Mouse (Mus musculus): ENCODE data around the gene Vamp2. TPM values are rescaled to one million over a fixed set of nuclear protein-coding genes. Genes with fewer than 3 reads are reported as not detected.

The Vamp2 gene
- polyA plus RNA-seq, 1 experiment from 2014 or later, result 66.7 TPM

DNA sequence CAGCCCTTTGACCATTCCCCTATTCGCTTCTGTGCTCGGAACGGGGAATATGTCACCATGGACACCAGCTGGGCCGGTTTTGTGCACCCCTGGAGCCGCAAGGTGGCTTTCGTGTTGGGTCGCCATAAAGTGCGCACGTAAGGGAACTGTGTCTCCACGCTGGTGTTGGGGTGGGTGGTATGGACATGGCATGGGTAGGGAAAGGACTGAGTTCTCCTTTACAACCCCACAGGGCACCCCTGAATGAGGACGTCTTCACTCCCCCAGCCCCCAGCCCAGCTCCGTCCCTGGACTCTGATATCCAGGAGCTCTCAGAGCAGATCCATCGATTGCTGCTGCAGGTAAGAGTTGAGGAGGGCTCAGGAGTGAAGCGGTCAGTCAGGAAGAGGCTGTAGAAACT lies 14.8 kb downstream of the Vamp2 start:
- Histone ChIP-seq H3K4me1 (replicated peaks; ENCODE audit: insufficient read depth, low read length) (peaks cover 14% of the 10 kb centered on the region; the same call in 1 of the 2 replicates), H3K27me3 (ENCODE audit: insufficient read depth, low read length) (no peaks in the 10 kb centered on the region), H3K36me3 (ENCODE audit: insufficient read depth, low read length) (peaks cover 76% of the 10 kb centered on the region), H3K4me3 (replicated peaks; ENCODE audit: low read depth, low read length) (no peak overlapping the region), H3K27ac (no peak overlapping the region), H3K9ac (ENCODE audit: low read depth, low read length) (no peak overlapping the region), H3K9me3 (replicated peaks; ENCODE audit: low read length) (no peaks in the 10 kb centered on the region), H3K4me2 (ENCODE audit: low read length) (no peak overlapping the region)
- no peak for DNase-seq (ENCODE audit: low spot score)
- 96% methylated on average over 14 of the region's 14 CpGs for WGBS
- no peak for TF ChIP-seq CTCF (IDR thresholded peaks at IDR 0.05; ENCODE audit: low read depth)
- no peak for ATAC-seq (replicated peaks; ENCODE audit: low FRiP score, low read depth)

DNA sequence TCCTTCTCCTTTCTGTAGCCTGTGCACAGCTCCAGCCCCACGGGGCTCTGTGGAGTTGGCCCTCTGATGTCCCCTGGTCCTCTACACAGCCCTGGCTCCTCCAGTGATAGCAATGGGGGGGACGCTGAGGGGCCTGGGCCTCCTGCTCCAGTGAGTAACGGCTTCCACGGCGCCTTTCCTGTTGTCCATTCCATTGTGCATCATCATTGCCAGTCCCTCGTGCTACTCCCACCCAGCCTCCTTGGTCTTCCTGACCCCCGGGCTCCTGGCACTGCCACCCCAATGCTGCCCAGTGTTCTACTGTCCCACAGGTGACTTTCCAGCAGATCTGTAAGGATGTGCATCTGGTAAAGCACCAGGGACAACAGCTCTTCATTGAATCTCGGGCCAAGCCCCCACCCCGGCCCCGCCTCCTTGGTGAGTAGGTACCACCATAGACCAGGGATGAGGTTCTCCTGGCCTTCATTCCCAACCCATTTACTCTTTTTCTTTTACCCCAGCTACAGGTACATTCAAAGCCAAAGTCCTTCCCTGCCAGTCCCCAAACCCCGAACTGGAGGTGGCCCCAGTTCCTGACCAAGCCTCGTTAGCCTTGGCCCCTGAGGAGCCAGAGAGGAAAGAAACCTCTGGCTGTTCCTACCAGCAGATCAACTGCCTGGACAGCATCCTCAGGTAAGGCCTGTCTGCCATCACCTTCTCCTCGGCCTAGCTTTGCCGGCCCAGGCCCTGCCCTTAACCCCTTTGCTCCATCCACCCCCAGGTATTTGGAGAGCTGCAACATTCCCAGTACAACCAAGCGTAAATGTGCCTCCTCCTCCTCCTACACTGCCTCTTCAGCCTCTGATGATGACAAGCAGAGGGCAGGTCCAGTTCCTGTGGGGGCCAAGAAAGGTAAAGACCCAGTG lies 15.5 kb downstream of the Vamp2 start:
- ATAC-seq (replicated peaks; ENCODE audit: low FRiP score, low read depth) (no peak), DNase-seq (ENCODE audit: low spot score) (no peak)
- Histone ChIP-seq H3K27me3 (ENCODE audit: insufficient read depth, low read length) (no peaks in the 10 kb centered on the region), H3K4me3 (replicated peaks; ENCODE audit: low read depth, low read length) (no peak overlapping the region), H3K36me3 (ENCODE audit: insufficient read depth, low read length) (peaks cover 81% of the 10 kb centered on the region), H3K4me2 (ENCODE audit: low read length) (no peak overlapping the region), H3K9ac (ENCODE audit: low read depth, low read length) (no peak overlapping the region), H3K4me1 (replicated peaks; ENCODE audit: insufficient read depth, low read length) (peaks cover 9% of the 10 kb centered on the region; the same call in 1 of the 2 replicates), H3K9me3 (replicated peaks; ENCODE audit: low read length) (no peaks in the 10 kb centered on the region), H3K27ac (no peak overlapping the region)
- 88% methylated on average over 15 of the region's 15 CpGs for WGBS
- TF ChIP-seq CTCF (IDR thresholded peaks at IDR 0.05; ENCODE audit: low read depth), result no peak

DNA sequence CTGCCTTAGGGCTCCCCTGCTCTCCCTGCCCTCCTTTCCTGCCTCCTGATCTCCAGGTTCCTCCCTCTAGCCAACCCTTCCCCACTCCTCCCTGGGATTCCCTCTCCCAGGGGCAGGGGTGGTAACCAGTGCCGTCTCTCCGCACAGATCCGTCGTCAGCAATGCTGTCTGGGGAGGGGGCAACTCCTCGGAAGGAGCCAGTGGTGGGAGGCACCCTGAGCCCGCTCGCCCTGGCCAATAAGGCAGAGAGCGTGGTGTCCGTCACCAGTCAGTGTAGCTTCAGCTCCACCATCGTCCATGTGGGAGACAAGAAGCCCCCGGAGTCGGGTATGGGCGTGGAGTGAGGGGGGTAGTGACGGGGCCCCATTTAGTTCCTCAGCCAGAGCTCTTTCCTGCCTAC lies 16.2 kb downstream of the Vamp2 start:
- Histone ChIP-seq H3K4me3 (replicated peaks; ENCODE audit: low read depth, low read length) (no peak overlapping the region), H3K27me3 (ENCODE audit: insufficient read depth, low read length) (no peaks in the 10 kb centered on the region), H3K36me3 (ENCODE audit: insufficient read depth, low read length) (peaks cover 88% of the 10 kb centered on the region), H3K9ac (ENCODE audit: low read depth, low read length) (no peak overlapping the region), H3K4me1 (replicated peaks; ENCODE audit: insufficient read depth, low read length) (peaks cover 9% of the 10 kb centered on the region; the same call in 1 of the 2 replicates), H3K9me3 (replicated peaks; ENCODE audit: low read length) (no peaks in the 10 kb centered on the region), H3K27ac (no peak overlapping the region), H3K4me2 (ENCODE audit: low read length) (no peak overlapping the region)
- DNase-seq (ENCODE audit: low spot score) (no peak), ATAC-seq (replicated peaks; ENCODE audit: low FRiP score, low read depth) (no peak)
- no peak for TF ChIP-seq CTCF (IDR thresholded peaks at IDR 0.05; ENCODE audit: low read depth)
- WGBS, result 88% methylated on average over 14 of the region's 14 CpGs

DNA sequence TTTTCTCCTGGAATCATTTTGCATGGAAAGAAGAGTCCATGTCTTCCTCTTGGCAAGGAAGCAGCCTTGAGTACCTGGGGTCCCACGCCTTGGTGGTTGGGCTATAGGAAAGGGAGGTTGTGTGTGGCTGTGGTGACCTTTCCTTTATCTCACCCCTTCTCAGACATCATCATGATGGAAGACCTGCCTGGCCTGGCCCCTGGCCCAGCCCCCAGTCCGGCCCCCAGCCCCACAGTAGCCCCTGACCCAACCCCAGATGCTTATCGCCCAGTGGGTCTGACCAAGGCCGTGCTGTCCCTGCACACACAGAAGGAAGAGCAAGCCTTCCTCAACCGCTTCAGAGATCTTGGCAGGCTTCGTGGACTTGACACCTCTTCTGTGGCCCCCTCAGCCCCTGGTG lies 16.9 kb downstream of the Vamp2 start:
- no peak overlapping the region for H3K4me2 ChIP-seq (ENCODE audit: low read length)
- 86% methylated on average over 6 of the region's 6 CpGs for WGBS
- H3K4me1 ChIP-seq (replicated peaks; ENCODE audit: insufficient read depth, low read length), result peaks cover 5% of the 10 kb centered on the region; the same call in 1 of the 2 replicates
- H3K9ac ChIP-seq (ENCODE audit: low read depth, low read length), result no peak overlapping the region
- H3K4me3 ChIP-seq (replicated peaks; ENCODE audit: low read depth, low read length), result no peak overlapping the region
- H3K27ac ChIP-seq, result no peak overlapping the region
- no peaks in the 10 kb centered on the region for H3K27me3 ChIP-seq (ENCODE audit: insufficient read depth, low read length)
- peaks cover 89% of the 10 kb centered on the region for H3K36me3 ChIP-seq (ENCODE audit: insufficient read depth, low read length)
- DNase-seq (ENCODE audit: low spot score), result no peak
- no peaks in the 10 kb centered on the region for H3K9me3 ChIP-seq (replicated peaks; ENCODE audit: low read length)
- no peak for TF ChIP-seq CTCF (IDR thresholded peaks at IDR 0.05; ENCODE audit: low read depth)
- no peak for ATAC-seq (replicated peaks; ENCODE audit: low FRiP score, low read depth)

DNA sequence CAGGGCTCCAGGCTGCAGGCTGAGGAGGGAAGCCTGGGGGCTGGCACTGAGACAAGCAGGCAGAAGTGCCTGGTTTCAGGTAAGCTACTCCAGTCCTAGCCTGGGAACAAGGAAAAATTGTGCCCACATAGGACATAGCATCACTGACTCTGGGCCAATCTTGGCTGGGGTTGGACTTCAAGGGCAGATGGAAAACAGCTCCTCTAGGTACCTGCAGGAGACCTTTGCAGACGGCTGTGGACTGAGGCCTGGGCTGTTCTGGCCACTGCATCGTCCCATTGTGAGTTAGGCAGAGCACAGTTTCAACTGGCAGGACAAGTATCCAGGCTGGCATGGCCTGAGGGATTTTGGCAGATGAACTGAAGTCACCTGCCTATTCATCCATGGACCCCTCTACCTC lies 17.5 kb downstream of the Vamp2 start:
- no peak for TF ChIP-seq CTCF (IDR thresholded peaks at IDR 0.05; ENCODE audit: low read depth)
- Histone ChIP-seq H3K4me1 (replicated peaks; ENCODE audit: insufficient read depth, low read length) (no peaks in the 10 kb centered on the region; the same call in 1 of the 2 replicates), H3K9me3 (replicated peaks; ENCODE audit: low read length) (no peaks in the 10 kb centered on the region), H3K4me2 (ENCODE audit: low read length) (no peak overlapping the region), H3K27me3 (ENCODE audit: insufficient read depth, low read length) (no peaks in the 10 kb centered on the region), H3K27ac (no peak overlapping the region), H3K36me3 (ENCODE audit: insufficient read depth, low read length) (peaks cover 86% of the 10 kb centered on the region), H3K9ac (ENCODE audit: low read depth, low read length) (no peak overlapping the region), H3K4me3 (replicated peaks; ENCODE audit: low read depth, low read length) (no peak overlapping the region)
- ATAC-seq (replicated peaks; ENCODE audit: low FRiP score, low read depth) (no peak), DNase-seq (ENCODE audit: low spot score) (no peak)
- 73% methylated on average over 2 of the region's 2 CpGs for whole genome bisulfite sequencing

DNA sequence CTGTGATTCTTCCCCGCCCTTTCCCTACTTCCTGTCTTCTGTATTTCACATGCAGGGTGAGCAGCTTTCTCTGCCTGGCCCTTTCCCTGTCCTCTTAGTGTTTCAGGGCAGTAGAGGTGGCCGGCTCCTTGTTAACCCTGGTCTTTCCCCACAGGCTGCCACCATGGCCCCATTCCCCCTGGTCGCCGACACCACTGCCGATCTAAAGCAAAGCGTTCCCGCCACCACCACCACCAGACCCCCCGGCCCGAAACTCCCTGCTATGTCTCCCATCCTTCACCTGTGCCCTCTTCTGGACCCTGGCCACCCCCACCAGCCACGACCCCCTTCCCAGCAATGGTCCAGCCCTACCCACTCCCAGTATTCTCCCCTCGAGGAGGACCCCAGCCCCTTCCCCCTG lies 18.0 kb downstream of the Vamp2 start:
- Histone ChIP-seq H3K4me3 (replicated peaks; ENCODE audit: low read depth, low read length) (no peak overlapping the region), H3K9ac (ENCODE audit: low read depth, low read length) (no peak overlapping the region), H3K9me3 (replicated peaks; ENCODE audit: low read length) (no peaks in the 10 kb centered on the region), H3K4me1 (replicated peaks; ENCODE audit: insufficient read depth, low read length) (peaks cover 1% of the 10 kb centered on the region; the same call in 1 of the 2 replicates), H3K36me3 (ENCODE audit: insufficient read depth, low read length) (peaks cover 81% of the 10 kb centered on the region), H3K27ac (no peak overlapping the region), H3K4me2 (ENCODE audit: low read length) (no peak overlapping the region), H3K27me3 (ENCODE audit: insufficient read depth, low read length) (no peaks in the 10 kb centered on the region)
- ATAC-seq (replicated peaks; ENCODE audit: low FRiP score, low read depth), result no peak
- WGBS, result 93% methylated on average over 11 of the region's 11 CpGs
- no peak for DNase-seq (ENCODE audit: low spot score)
- TF ChIP-seq CTCF (IDR thresholded peaks at IDR 0.05; ENCODE audit: low read depth), result no peak

Measured in kidney, postnatal 0 days (tissue).